Mouse (Mus musculus) layer of hippocampus, postnatal 36 days (tissue): ENCODE data around the gene Fry. TPM values are rescaled to one million over a fixed set of nuclear protein-coding genes. Genes with fewer than 3 reads are reported as not detected.

ENCODE experiments used
- DNase-seq, 2 experiments: peaks; one replicate each; pipeline ENCODE4 v3.0.0; 2022
- total RNA-seq, 2 experiments: library from RNA; stranded (reverse); gene quantifications; 2 replicates each; pipeline ENCODE4 v1.2.3; 2021

The Fry gene
- total RNA-seq, 2 experiments from 2014 or later, result 197 to 227 TPM

GRCm38 (mm10) chr5:150394645-150395044 is 276.2 kb downstream of the Fry start:
- DNase-seq, result no peak

- no peak for DNase-seq
Observed at GRCm38 (mm10) chr5:150402832-150403447, 284.5 kb downstream of the Fry start.

GRCm38 (mm10) chr5:150404867-150405266 is 286.4 kb downstream of the Fry start:
- no peak for DNase-seq

- DNase-seq, result no peak
Observed at GRCm38 (mm10) chr5:150408979-150409378, 290.5 kb downstream of the Fry start.

GRCm38 (mm10) chr5:150409451-150410045 is 291.1 kb downstream of the Fry start:
- no peak for DNase-seq

- no peak for DNase-seq
Observed at GRCm38 (mm10) chr5:150412750-150413450, 294.5 kb downstream of the Fry start.

GRCm38 (mm10) chr5:150414823-150415222 is 296.4 kb downstream of the Fry start:
- DNase-seq, result no peak

GRCm38 (mm10) chr5:150417223-150417622 is 298.8 kb downstream of the Fry start:
- DNase-seq, result no peak

- no peak for DNase-seq
Observed at GRCm38 (mm10) chr5:150418035-150418434, 299.6 kb downstream of the Fry start.

GRCm38 (mm10) chr5:150425038-150425437 is 306.6 kb downstream of the Fry start:
- no peak for DNase-seq

GRCm38 (mm10) chr5:150426595-150426994 is 308.1 kb downstream of the Fry start:
- no peak for DNase-seq

- DNase-seq, result no peak
Observed at GRCm38 (mm10) chr5:150431286-150431685, 312.8 kb downstream of the Fry start.

- DNase-seq, result no peak
Observed at GRCm38 (mm10) chr5:150432960-150433359, 314.5 kb downstream of the Fry start.

GRCm38 (mm10) chr5:150436629-150437389 is 318.4 kb downstream of the Fry start:
- DNase-seq, result peak; percentile 43 to 53

GRCm38 (mm10) chr5:150441690-150442089 is 323.2 kb downstream of the Fry start:
- DNase-seq, result no peak

GRCm38 (mm10) chr5:150451281-150452003 is 333.0 kb downstream of the Fry start:
- DNase-seq, result no peak

GRCm38 (mm10) chr5:150452004-150452626 is 333.7 kb downstream of the Fry start:
- no peak for DNase-seq

GRCm38 (mm10) chr5:150452671-150453070 is 334.2 kb downstream of the Fry start:
- no peak for DNase-seq

- no peak for DNase-seq
Observed at GRCm38 (mm10) chr5:150453490-150453889, 335.0 kb downstream of the Fry start.

- DNase-seq, result no peak
Observed at GRCm38 (mm10) chr5:150457165-150457903, 338.9 kb downstream of the Fry start.
